Mouse (Mus musculus) Patski (cell line): Measurements from ENCODE around the gene Zfp467. TPM values are rescaled to one million over a fixed set of nuclear protein-coding genes. Genes with fewer than 3 reads are reported as not detected.

Source experiments
- ATAC-seq: fragments of 100-300 bp; one replicate; pipeline ENCODE4 v1.8.0; 2021
- CTCF ChIA-PET: fragments of 350-600 bp; sonication (Branson Sonifier 250); formaldehyde crosslinking; loops from one replicate; lab custom pipeline; 2022; ENCODE audit warnings: inconsistent platforms; lab: Charles Lee
- POLR2A ChIA-PET: fragments of 350-600 bp; sonication (Branson Sonifier 250); formaldehyde crosslinking; loops from one replicate; lab custom pipeline; 2022; ENCODE audit warnings: antibody characterized with exemption, inconsistent platforms; lab: Charles Lee
- DNase-seq: peaks from one replicate; pipeline ENCODE4 v3.0.0-alpha.2; 2011; ENCODE audit warnings: low read depth, low spot score
- H3K27me3 ChIP-seq: fragments of 371-371 bp; one replicate; pipeline ENCODE4 v1.5.1; 2021
- CTCF ChIP-seq: fragments of 100-300 bp; IDR thresholded peaks from one replicate; pipeline ENCODE4 v1.5.1; 2021
- in situ Hi-C: fragments of 300-500 bp; cut with MboI; formaldehyde crosslinking; loops from 3 replicates; pipeline ENCODE4 v1.11.1; 2018; ENCODE audit warnings: low pct_unique_long_range_greater_than_20kb, mixed read lengths
- polyA plus RNA-seq: library from polyadenylated mRNA; unstranded; gene quantifications from one replicate; pipeline ENCODE4 v1.2.3, GENCODE M21; 2021

Gene Zfp467
- polyA plus RNA-seq, 1 experiment from 2014 or later, result 30.7 TPM

DNA sequence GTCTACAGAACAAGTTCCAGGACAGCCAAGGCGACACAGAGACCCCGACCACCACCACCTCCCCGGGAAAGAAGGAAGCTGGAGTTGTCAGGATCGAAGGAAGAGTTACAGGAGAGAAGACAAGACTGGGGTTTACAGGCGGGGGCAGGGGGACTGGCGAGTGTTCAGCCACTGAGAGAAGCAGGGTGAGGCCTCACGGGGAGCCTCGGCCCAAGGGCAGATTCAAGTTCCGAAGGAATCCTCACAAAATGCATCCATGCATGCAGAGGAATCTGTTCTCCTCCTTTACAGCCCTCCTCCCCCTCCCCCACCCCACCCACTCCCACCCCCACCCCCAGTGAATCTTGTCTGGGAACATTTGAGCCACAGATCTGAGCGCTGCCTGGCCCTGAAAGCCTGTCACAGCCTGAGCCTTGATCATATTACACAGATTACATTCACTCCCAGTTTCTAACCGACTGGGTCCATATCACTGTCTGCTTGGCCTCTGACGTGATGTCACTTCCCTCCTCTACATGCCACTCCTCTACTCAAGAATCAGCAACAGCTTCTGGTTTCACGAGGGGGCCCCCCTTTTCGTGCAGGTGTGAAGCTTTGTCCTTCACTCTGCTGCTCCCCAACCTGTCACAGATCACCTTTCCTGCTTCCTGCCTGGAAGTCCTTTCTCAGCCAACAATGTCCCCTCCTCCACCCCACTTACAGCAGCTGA, 5.2 kb downstream of the Zfp467 start:
- DNase-seq (no peak), ATAC-seq (no peak)
- ChIA-PET CTCF (no interaction called here), POLR2A (interaction anchor here (1.4 kb wide), 1 partner anchor 25 kb away, joined by 3 read pairs; no protein-coding TSS in a partner anchor)
- no peak for TF ChIP-seq CTCF
- H3K27me3 ChIP-seq, result no peaks in the 10 kb centered on the region
- in situ Hi-C loops, result no loop called here

- in situ Hi-C loops, result no loop called here
- no peaks in the 10 kb centered on the region for H3K27me3 ChIP-seq
- ChIA-PET POLR2A (interaction anchor here (1.4 kb wide), 1 partner anchor 26 kb away, joined by 3 read pairs; no protein-coding TSS in a partner anchor), CTCF (no interaction called here)
- no peak for TF ChIP-seq CTCF
- ATAC-seq (no peak), DNase-seq (no peak)
Observed at GRCm38 (mm10) chr6:48439654-48440053, 6.0 kb downstream of the Zfp467 start.

DNA sequence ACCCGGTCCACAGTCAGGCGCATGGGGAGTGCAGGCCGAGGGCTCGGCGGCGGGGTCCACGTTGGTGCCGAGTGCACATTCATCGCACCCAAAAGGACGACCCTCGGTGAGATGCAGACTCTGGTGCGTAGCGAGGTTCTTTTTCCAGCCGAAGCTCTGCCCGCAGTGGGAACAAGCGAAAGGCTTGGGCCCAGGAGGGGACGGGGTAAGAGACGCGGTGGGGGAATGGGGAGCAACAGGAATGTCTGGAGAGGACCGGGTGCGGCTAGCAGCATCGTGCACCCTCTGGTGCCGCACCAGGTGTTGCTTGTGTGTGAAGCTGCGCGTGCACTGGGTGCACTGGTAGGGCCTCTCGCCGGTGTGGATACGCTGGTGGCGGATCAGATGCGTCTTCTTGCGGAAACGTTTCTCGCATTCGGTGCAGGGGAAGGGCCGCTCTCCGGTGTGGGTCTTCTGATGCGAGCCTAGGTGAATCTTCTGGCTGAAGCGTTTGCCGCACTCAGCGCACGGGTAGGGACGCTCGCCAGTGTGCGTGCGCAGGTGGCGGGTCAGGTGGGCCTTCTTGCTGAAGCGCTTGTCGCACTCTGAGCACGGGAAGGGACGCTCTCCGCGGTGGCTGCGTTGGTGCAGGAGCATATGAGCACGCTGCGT, 7.0 kb downstream of the Zfp467 start:
- no peak for TF ChIP-seq CTCF
- ChIA-PET CTCF (no interaction called here), POLR2A (interaction anchor here (0.8 kb wide), 1 partner anchor 12 kb away, joined by 3 read pairs; no protein-coding TSS in a partner anchor)
- no peaks in the 10 kb centered on the region for H3K27me3 ChIP-seq
- no peak for ATAC-seq
- in situ Hi-C loops, result no loop called here
- no peak for DNase-seq

- no peak for TF ChIP-seq CTCF
- ChIA-PET POLR2A (no interaction called here), CTCF (interaction anchor here (0.8 kb wide), 1 partner anchor 15 kb away, joined by 3 read pairs; no protein-coding TSS in a partner anchor)
- H3K27me3 ChIP-seq, result no peaks in the 10 kb centered on the region
- no peak for ATAC-seq
- in situ Hi-C loops, result no loop called here
- DNase-seq, result no peak
Observed at GRCm38 (mm10) chr6:48437679-48438376, 7.8 kb downstream of the Zfp467 start.

DNA sequence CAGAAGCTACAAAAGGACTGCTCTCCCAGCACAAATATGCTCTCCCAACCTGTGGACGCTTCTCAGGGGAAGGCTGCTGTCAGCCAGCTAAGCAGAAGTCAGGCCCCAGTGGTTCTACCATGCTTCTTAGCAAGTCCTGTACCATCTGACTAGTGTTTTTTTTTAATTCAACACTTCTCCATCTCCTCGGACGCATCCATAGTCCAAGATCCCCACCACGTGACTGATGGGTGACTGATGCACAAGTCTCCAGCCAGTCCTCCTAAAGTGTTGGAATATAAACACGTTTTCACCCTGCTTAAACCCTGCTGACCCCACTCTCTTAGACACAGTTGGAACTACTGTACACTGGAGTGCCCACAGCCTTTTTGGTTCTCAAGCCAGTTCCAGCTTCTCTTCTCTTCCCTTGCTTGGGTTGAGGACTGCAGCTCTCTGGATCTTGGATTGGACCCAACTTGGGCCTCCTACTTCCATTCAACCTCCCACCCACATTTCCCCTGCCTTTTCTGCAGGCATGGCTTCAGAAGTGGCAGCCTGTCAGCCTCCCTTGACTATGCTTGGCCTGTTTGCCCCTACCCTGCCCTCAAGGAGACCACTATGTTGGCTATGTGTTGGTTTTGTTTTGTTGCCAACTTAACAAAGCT, 9.8 kb downstream of the Zfp467 start:
- in situ Hi-C loops, result no loop called here
- ATAC-seq, result no peak
- DNase-seq, result no peak
- ChIA-PET CTCF (no interaction called here), POLR2A (interaction anchor here (0.7 kb wide), 1 partner anchor 25 kb away, joined by 3 read pairs; no protein-coding TSS in a partner anchor)
- no peaks in the 10 kb centered on the region for H3K27me3 ChIP-seq
- no peak for TF ChIP-seq CTCF

DNA sequence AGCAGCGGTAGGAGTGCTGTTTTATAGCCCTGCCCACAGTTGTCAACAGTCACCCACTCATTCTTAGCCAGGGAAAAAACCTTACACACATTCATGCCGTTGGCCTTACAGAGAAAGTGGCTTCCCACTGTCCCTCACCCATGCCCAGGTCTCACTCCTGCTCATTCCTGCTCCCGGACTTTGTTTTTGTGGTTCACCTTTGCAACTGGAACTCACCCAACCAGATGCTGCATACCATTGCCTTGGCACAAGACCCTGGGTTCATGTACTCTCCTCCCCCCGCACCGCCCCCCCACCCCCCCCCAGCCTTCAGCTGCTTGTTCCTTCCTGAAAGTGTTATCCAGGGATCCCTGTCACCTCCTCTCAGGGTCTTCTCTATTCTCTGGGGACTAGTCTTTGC, 10.5 kb downstream of the Zfp467 start:
- CTCF ChIA-PET, result interaction anchor here (1.1 to 1.7 kb wide), 2 partner anchors 10 to 13 kb away, joined by 3 to 5 read pairs; no protein-coding TSS in a partner anchor
- in situ Hi-C loops, result no loop called here
- POLR2A ChIA-PET, result interaction anchor here (0.7 kb wide), 1 partner anchor 24 kb away, joined by 3 read pairs; no protein-coding TSS in a partner anchor
- TF ChIP-seq CTCF, result no peak
- no peak for ATAC-seq
- H3K27me3 ChIP-seq, result no peaks in the 10 kb centered on the region
- no peak for DNase-seq

- no peak for ATAC-seq
- DNase-seq, result no peak
- ChIA-PET POLR2A (interaction anchor here (0.7 kb wide), 1 partner anchor 24 kb away, joined by 3 read pairs; no protein-coding TSS in a partner anchor), CTCF (interaction anchor here (1.1 to 1.7 kb wide), 2 partner anchors 10 to 12 kb away, joined by 3 to 5 read pairs; no protein-coding TSS in a partner anchor)
- no peaks in the 10 kb centered on the region for H3K27me3 ChIP-seq
- TF ChIP-seq CTCF, result no peak
- in situ Hi-C loops, result no loop called here
Observed at GRCm38 (mm10) chr6:48434651-48435050, 11.0 kb downstream of the Zfp467 start.

DNA sequence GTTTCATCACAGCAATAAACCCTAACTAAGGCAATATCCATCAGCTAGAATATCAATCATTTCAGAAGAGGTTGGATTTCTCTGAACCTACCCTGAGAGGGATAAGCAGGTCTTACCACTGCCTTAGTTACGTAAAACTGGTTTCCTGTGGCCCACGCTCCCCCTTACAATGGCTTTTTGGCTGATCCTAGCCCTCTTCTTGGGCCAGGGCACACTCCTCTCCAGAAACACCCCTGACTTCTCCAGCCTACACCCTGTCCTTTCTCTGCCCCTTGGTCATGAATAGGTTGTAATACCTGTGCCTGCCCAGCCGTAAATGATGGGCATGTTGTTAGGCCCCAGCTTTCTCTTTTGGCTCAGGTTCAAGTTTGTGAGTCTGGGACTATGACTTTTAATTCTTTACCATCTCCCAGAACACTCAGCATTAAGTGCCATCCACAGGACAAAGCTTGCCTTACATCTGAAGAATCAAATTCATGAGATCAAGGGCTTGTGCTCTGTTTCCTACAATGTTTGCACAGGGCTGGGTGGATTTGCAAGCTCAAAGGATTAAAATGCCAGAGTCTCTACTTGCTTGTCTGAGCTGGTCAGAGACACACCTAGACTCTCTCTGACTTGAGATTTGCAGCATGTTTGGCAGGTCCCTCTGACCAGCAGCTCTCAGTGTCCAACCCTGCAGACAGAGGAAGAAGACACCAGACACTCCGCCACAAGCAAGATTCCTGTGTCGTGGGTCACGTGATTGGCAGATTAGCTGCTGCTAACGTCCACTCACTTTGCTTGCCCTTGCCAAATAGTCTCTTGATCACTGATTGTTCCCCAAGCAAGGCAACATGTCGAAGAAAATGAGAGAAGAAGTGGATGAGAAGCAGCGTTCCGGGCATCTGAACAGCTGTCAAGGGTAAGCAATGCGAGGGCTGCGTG, 12.5 kb downstream of the Zfp467 start:
- ChIA-PET CTCF (interaction anchor here (0.6 to 2.0 kb wide), 6 partner anchors 8 to 26 kb away, joined by 3 to 6 read pairs (median 3); no protein-coding TSS in a partner anchor), POLR2A (interaction anchor here (2.1 kb wide), 1 partner anchor 10 kb away, joined by 10 read pairs; no protein-coding TSS in a partner anchor)
- H3K27me3 ChIP-seq, result no peaks in the 10 kb centered on the region
- in situ Hi-C loops, result no loop called here
- no peak for DNase-seq
- no peak for ATAC-seq
- TF ChIP-seq CTCF, result no peak

- TF ChIP-seq CTCF, result no peak
- H3K27me3 ChIP-seq, result no peaks in the 10 kb centered on the region
- ChIA-PET POLR2A (no interaction called here), CTCF (no interaction called here)
- in situ Hi-C loops, result no loop called here
- DNase-seq (no peak), ATAC-seq (no peak)
Observed at GRCm38 (mm10) chr6:48430748-48431147, 14.9 kb downstream of the Zfp467 start.
